Mouse (Mus musculus): ENCODE results near the gene Catsper1. TPM values are rescaled to one million over a fixed set of nuclear protein-coding genes. Genes with fewer than 3 reads are reported as not detected.
A peak's percentile ranks its signal among the peaks of the same experiment; 100 is the strongest.

The Catsper1 gene
- polyA plus RNA-seq, 1 experiment from 2014 or later, result not detected

DNA sequence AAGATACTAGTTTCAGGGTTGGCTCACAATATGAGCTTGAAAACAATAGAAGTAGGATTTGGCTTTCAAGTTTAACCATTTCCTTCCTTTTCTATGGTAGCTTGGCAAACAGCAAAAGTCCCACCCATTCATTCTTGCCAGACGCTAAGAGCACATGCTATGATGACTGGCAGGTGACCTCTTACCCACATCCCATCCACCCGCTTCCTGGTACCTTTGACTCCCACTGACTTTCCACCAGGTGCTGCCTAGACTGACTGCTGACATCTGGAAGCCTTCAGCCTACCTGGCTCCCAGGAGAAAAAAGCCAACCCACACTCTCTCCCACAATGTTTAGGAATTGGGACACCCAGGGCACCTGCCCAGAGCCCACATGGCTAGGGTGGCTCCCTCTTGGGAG is 28.6 kb downstream of the Catsper1 start:
- Histone ChIP-seq H3K4me3 (no peak overlapping the region), H3K4me1 (peaks cover 19% of the 10 kb centered on the region), H3K27ac (no peak overlapping the region), H3K27me3 (no peaks in the 10 kb centered on the region), H3K9ac (no peak overlapping the region), H3K9me3 (no peaks in the 10 kb centered on the region), H3K36me3 (peaks cover 22% of the 10 kb centered on the region), H3K4me2 (no peak overlapping the region)
- ATAC-seq (ENCODE audit: borderline replicate concordance, extremely low read depth, low FRiP score, low TSS enrichment), result no peak
- WGBS, result 87% methylated on average over 2 of the region's 2 CpGs

DNA sequence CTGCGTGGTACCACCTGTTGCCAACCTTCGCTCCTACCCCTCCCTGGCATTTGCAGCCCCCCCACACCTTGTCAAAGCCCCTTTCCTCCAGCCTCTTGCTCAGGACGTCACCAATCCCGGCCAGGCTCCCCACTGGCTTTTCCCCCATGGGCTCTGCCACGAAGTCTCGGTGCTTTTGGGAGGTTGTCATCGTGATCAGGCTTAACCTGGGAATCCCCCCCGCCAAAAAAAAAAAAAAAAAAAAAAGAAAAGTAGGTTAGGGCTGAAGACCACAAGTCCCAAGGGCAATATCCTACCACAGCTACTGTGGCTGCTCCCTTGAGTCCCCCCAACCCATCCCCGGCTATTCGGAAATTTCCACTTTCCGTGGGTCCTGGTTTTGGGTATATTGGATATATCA is 30.2 kb downstream of the Catsper1 start:
- H3K36me3 ChIP-seq, result peaks cover 38% of the 10 kb centered on the region

GRCm38 (mm10) chr19:5366175-5367052 is 30.9 kb downstream of the Catsper1 start, which contains the start of gene Eif1ad:
Gene Eif1ad (plus strand): TSS chr19:5366741.
- WGBS, result under 1% methylated on average over 91 of the region's 92 CpGs
- Histone ChIP-seq H3K27ac (peak within 1 kb of the TSS; percentile 94), H3K36me3 (peaks cover 42% of the 10 kb centered on the region), H3K9me3 (no peaks in the 10 kb centered on the region), H3K27me3 (no peaks in the 10 kb centered on the region), H3K9ac (peak within 1 kb of the TSS; percentile 70), H3K4me2 (peak within 1 kb of the TSS; percentile 94), H3K4me1 (peaks cover 19% of the 10 kb centered on the region), H3K4me3 (peak within 1 kb of the TSS; percentile 97)
- peak; percentile 95 for ATAC-seq (ENCODE audit: borderline replicate concordance, extremely low read depth, low FRiP score, low TSS enrichment)

More for the DNA sequence above, 30.2 kb downstream of the Catsper1 start:
- Histone ChIP-seq H3K4me2 (peak overlapping the region; percentile 94), H3K27ac (peak overlapping the region; percentile 94), H3K27me3 (no peaks in the 10 kb centered on the region), H3K9me3 (no peaks in the 10 kb centered on the region), H3K9ac (peak overlapping the region; percentile 70), H3K4me1 (peaks cover 19% of the 10 kb centered on the region), H3K4me3 (peak overlapping the region; percentile 97)
- WGBS, result 16% methylated on average over 11 of the region's 11 CpGs
- ATAC-seq (ENCODE audit: borderline replicate concordance, extremely low read depth, low FRiP score, low TSS enrichment), result no peak

DNA sequence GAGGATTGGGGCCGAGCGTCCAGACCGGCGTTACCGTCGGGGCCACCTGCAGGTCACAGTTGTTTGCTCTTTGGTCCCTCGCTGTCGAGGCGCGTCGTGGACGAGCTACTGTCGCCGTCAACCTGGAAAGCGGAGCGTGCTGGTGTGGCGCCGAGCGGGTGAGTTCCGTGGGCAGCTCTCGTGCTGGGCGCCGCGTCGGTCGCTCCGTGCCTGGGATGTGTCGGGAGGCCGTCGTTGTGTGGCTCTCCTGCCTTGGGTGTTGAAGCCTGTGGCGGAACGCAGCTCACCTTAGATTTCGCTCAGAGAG is 31.5 kb downstream of the Catsper1 start, which contains the start of gene Banf1:
TSS of gene Banf1 (minus strand) at position 116 of the 307 bp plus-strand sequence.
- no peak for ATAC-seq (ENCODE audit: borderline replicate concordance, extremely low read depth, low FRiP score, low TSS enrichment)
- under 1% methylated on average over 33 of the region's 33 CpGs for WGBS

DNA sequence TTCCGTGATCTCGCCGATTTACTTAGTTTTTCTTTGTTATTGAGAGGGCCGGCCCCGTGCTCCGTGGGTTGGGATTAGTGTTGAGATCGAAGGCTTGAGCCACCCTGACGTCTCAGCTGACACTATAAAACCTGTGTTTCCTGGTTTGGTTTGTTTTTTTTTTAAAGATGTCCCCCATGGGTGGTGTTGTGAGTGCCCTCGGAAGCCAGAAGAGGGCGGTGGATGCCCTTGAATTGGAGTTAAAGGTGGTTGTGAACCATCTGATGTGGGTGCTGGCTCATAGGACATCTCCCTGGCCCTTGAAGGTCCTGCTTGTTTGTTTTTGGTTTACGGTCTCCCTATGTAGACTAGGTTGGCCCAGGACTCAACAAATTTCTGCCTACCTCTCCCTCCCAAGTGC is 31.9 kb downstream of the Catsper1 start:
- H3K36me3 ChIP-seq, result peaks cover 52% of the 10 kb centered on the region

More for the DNA sequence above, 31.5 kb downstream of the Catsper1 start, which contains the start of gene Banf1:
- Histone ChIP-seq H3K27ac (peak within 1 kb of the TSS; percentile 94), H3K9me3 (no peaks in the 10 kb centered on the region), H3K4me3 (peak within 1 kb of the TSS; percentile 97), H3K4me2 (peak within 1 kb of the TSS; percentile 94), H3K27me3 (no peaks in the 10 kb centered on the region), H3K9ac (peak within 1 kb of the TSS; percentile 70), H3K36me3 (peaks cover 48% of the 10 kb centered on the region), H3K4me1 (peaks cover 19% of the 10 kb centered on the region)

DNA sequence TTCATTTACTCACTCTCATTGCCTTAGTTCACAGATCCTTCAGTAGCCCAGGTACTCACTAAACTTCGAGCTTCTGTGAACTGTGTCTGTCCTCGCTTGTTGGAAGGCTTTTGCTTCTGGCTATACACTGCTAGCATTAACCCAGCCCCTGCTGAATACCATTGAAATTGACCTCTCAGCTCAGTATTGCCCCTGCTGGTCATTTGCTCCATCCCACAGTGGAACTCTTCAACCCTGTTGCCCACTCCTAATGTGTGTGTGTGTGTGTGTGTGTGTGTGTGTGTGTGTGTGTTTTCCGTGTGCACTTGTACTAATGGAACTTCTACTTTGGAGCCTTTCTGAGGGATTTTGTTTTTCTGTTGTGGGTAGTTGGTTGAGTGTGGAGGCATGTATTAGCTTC is 35.4 kb downstream of the Catsper1 start:
- H3K9me3 ChIP-seq, result no peaks in the 10 kb centered on the region
- peaks cover 10% of the 10 kb centered on the region for H3K4me1 ChIP-seq
- no peak for ATAC-seq (ENCODE audit: borderline replicate concordance, extremely low read depth, low FRiP score, low TSS enrichment)
- no peak overlapping the region for H3K27ac ChIP-seq
- no peak overlapping the region for H3K4me3 ChIP-seq
- 90% methylated on average over 3 of the region's 3 CpGs for WGBS
- peaks cover 42% of the 10 kb centered on the region for H3K36me3 ChIP-seq
- no peak overlapping the region for H3K4me2 ChIP-seq
- H3K9ac ChIP-seq, result no peak overlapping the region
- no peaks in the 10 kb centered on the region for H3K27me3 ChIP-seq

More for the DNA sequence above, 31.9 kb downstream of the Catsper1 start:
- Histone ChIP-seq H3K4me3 (peak overlapping the region; percentile 97), H3K9me3 (no peaks in the 10 kb centered on the region), H3K4me1 (peaks cover 19% of the 10 kb centered on the region), H3K9ac (peak overlapping the region; percentile 70), H3K27ac (peak overlapping the region; percentile 94), H3K27me3 (no peaks in the 10 kb centered on the region), H3K4me2 (peak overlapping the region; percentile 94)
- 5% methylated on average over 11 of the region's 11 CpGs for WGBS
- no peak for ATAC-seq (ENCODE audit: borderline replicate concordance, extremely low read depth, low FRiP score, low TSS enrichment)

DNA sequence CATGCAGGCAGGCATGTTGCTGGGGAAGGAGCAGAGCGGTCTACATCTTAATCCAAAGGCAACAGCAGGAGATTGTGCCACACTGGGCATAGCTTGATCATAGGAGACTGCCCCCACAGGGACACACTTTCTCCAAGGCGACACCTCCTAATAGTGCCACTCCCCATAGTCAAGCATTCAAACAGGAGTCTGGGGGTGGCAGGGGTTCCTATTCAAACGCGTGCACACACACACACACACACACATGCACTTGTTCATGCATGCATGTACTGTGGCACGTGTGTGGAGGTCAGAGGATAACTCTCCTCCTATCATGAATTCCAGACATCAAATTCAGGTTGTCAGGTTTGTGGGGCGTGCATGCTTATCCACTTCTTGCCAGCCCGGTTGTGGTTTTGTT is 37.2 kb downstream of the Catsper1 start:
- H3K27me3 ChIP-seq, result no peaks in the 10 kb centered on the region
- peaks cover 7% of the 10 kb centered on the region for H3K4me1 ChIP-seq
- H3K4me3 ChIP-seq, result no peak overlapping the region
- no peak overlapping the region for H3K27ac ChIP-seq
- no peak overlapping the region for H3K9ac ChIP-seq
- H3K4me2 ChIP-seq, result no peak overlapping the region
- H3K9me3 ChIP-seq, result no peaks in the 10 kb centered on the region
- ATAC-seq (ENCODE audit: borderline replicate concordance, extremely low read depth, low FRiP score, low TSS enrichment), result no peak
- WGBS, result 90% methylated on average over 7 of the region's 7 CpGs
- H3K36me3 ChIP-seq, result peaks cover 51% of the 10 kb centered on the region

DNA sequence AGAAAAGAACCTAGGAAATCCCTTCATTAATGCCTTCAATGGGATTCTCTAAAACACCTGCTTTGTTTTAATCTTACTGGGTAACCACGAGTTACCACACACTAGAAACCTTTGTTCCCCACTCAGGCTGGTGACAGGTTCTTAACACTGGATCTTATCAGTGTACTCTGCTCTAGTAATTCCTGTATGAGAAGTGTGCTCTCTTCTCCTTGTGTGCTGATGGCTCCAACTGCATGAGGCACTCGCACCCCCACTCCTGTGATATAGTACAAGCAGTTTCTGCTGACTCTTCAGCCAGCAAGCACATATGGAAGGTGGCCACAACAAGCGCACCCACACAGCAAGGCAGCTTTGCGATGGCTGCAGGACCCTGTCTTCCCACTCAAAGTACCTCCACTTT is 38.6 kb downstream of the Catsper1 start:
- 73% methylated on average over 4 of the region's 4 CpGs for WGBS
- no peak overlapping the region for H3K4me3 ChIP-seq
- no peaks in the 10 kb centered on the region for H3K4me1 ChIP-seq
- H3K9me3 ChIP-seq, result no peaks in the 10 kb centered on the region
- H3K27ac ChIP-seq, result no peak overlapping the region
- no peak for ATAC-seq (ENCODE audit: borderline replicate concordance, extremely low read depth, low FRiP score, low TSS enrichment)
- no peak overlapping the region for H3K9ac ChIP-seq
- H3K27me3 ChIP-seq, result no peaks in the 10 kb centered on the region
- H3K36me3 ChIP-seq, result peaks cover 58% of the 10 kb centered on the region
- no peak overlapping the region for H3K4me2 ChIP-seq

DNA sequence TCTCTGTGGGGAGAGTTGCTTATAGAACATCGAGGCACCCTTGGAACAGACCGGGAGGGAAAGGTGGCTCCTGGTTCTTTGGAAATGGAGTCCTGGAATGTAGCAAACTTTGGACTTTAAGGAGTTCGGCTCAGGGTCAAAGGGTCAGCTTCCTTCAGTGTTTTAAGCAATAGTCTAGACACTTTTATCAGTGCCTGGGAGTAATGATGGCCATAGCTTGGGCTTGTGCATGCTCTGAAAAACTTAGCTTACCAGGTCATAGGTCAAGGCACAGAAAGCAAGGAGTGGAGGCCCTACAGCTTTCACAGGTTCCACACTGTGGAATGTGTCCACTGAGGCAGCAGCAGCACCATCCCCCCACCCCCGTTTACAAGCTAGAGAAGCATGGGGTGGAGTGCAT is 39.2 kb downstream of the Catsper1 start:
- Histone ChIP-seq H3K9me3 (no peaks in the 10 kb centered on the region), H3K27me3 (no peaks in the 10 kb centered on the region), H3K27ac (no peak overlapping the region), H3K4me3 (no peak overlapping the region), H3K4me1 (no peaks in the 10 kb centered on the region), H3K4me2 (no peak overlapping the region), H3K36me3 (peaks cover 58% of the 10 kb centered on the region), H3K9ac (no peak overlapping the region)
- WGBS, result 61% methylated on average over 4 of the region's 4 CpGs
- ATAC-seq (ENCODE audit: borderline replicate concordance, extremely low read depth, low FRiP score, low TSS enrichment), result no peak

GRCm38 (mm10) chr19:5377446-5377845 is 41.9 kb downstream of the Catsper1 start:
- no peaks in the 10 kb centered on the region for H3K27me3 ChIP-seq
- H3K4me2 ChIP-seq, result no peak overlapping the region
- ATAC-seq (ENCODE audit: borderline replicate concordance, extremely low read depth, low FRiP score, low TSS enrichment), result no peak
- no peaks in the 10 kb centered on the region for H3K4me1 ChIP-seq
- no peak overlapping the region for H3K4me3 ChIP-seq
- no peak overlapping the region for H3K27ac ChIP-seq
- no peak overlapping the region for H3K9ac ChIP-seq
- peaks cover 61% of the 10 kb centered on the region for H3K36me3 ChIP-seq
- 90% methylated on average over 1 of the region's 1 CpGs for WGBS
- no peaks in the 10 kb centered on the region for H3K9me3 ChIP-seq

- Histone ChIP-seq H3K9me3 (no peaks in the 10 kb centered on the region), H3K4me3 (no peak overlapping the region), H3K36me3 (peaks cover 72% of the 10 kb centered on the region), H3K27ac (no peak overlapping the region), H3K4me1 (peaks cover 16% of the 10 kb centered on the region), H3K27me3 (no peaks in the 10 kb centered on the region), H3K4me2 (no peak overlapping the region), H3K9ac (no peak overlapping the region)
- WGBS, result 93% methylated on average over 12 of the region's 12 CpGs
- no peak for ATAC-seq (ENCODE audit: borderline replicate concordance, extremely low read depth, low FRiP score, low TSS enrichment)
Measured at GRCm38 (mm10) chr19:5383326-5383725, 47.8 kb downstream of the Catsper1 start.

GRCm38 (mm10) chr19:5384715-5385114 is 49.2 kb downstream of the Catsper1 start:
- peaks cover 22% of the 10 kb centered on the region for H3K4me1 ChIP-seq
- no peak overlapping the region for H3K9ac ChIP-seq
- no peaks in the 10 kb centered on the region for H3K27me3 ChIP-seq
- H3K4me2 ChIP-seq, result no peak overlapping the region
- H3K9me3 ChIP-seq, result no peaks in the 10 kb centered on the region
- peaks cover 59% of the 10 kb centered on the region for H3K36me3 ChIP-seq
- WGBS, result 90% methylated on average over 8 of the region's 8 CpGs
- H3K27ac ChIP-seq, result no peak overlapping the region
- no peak overlapping the region for H3K4me3 ChIP-seq
- ATAC-seq (ENCODE audit: borderline replicate concordance, extremely low read depth, low FRiP score, low TSS enrichment), result no peak
